Mouse (Mus musculus) thymus, adult 2 months (tissue): ENCODE results near the gene Cfap45.

Experiments used
- CTCF ChIP-seq: fragments of 200-500 bp; IDR thresholded peaks from 2 replicates; pipeline ENCODE4 v1.5.1; 2012; ENCODE audit warnings: mild to moderate bottlenecking, control low read depth, low read length, moderate library complexity, borderline replicate concordance; ENCODE audit not compliant: control insufficient read depth, poor library complexity, insufficient read depth; ENCODE audit errors: extremely low read depth
- POLR2A ChIP-seq: fragments of 200-500 bp; IDR thresholded peaks from 2 replicates; pipeline ENCODE4 v1.6.1; 2012; ENCODE audit warnings: mild to moderate bottlenecking, low read length, control low read depth, moderate library complexity; ENCODE audit not compliant: control insufficient read depth, poor library complexity, insufficient read depth; ENCODE audit errors: extremely low read depth

DNA sequence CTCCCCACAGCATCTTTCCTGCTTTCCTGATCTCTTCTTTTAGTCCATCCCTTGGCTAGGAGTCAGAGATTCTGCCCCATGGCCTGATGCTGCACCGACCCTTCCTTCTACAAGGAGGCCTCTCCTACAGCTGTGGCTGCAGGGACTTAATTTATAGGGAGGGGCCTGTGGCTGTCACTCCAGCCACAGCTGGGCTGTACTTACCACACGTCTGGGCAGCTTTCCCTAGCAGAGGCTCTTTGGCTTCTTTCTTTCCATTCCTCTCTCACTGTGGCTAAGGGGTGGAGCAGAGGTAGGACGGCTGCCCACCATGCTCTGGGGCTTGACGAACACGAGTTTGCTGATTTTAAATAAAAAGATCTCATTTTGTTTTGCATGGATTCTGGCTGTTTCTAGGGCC is 13.6 kb upstream of the Cfap45 start:
- TF ChIP-seq POLR2A (no peak), CTCF (no peak)
